Mouse (Mus musculus) gastrocnemius, postnatal 14 days (tissue): ENCODE measurements around the gene Iqcf5. TPM values are rescaled to one million over a fixed set of nuclear protein-coding genes. Genes with fewer than 3 reads are reported as not detected.

ENCODE experiments used
- DNase-seq: peaks from one replicate; pipeline ENCODE4 v3.0.0; 2021; ENCODE audit warnings: mixed read lengths
- intact Hi-C: fragments of 180-260 bp; cut with DNase I; formaldehyde crosslinking; loops from one replicate; pipeline ENCODE4 v1.15.1; 2025; ENCODE audit warnings: low total_unique reads
- total RNA-seq, 2 experiments: library from RNA; stranded (reverse); gene quantifications; 2 replicates each; pipeline ENCODE4 v1.2.3; 2021

The Iqcf5 gene
- total RNA-seq, 2 experiments from 2014 or later, result not detected

DNA sequence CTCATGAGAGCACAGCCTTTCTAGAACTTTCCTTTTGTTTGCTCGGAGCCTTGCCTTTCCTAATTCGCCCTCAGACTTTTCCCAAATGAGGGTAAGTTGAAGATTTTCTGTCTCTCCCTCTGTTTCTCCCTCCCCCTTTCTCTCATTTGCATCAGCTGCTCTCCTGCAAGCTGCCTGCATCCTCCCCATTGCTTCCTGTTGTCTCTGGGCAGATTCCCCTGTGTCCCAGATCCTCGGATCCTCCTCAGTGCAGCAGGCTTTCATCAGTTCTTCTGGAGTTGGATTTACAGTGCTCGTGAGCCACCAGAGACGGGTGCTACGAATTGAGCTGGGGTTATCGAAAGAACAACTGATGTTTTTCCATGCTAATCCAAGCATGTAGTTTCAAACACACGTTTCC lies 49.7 kb downstream of the Iqcf5 start:
- intact Hi-C loops, result no loop called here
- no peak for DNase-seq

Other genes with a start within 250 kb of the Iqcf5 start
- gene Poc1a, start 233.5 kb upstream of the Iqcf5 start, total RNA-seq, result 1 to 10 TPM; 1.8 to 2.5 TPM
- gene Dusp7, start 145.9 kb upstream of the Iqcf5 start, total RNA-seq, result 10 to 100 TPM; 13.9 to 17.6 TPM
- 100 to 1,000 TPM; 350 to 424 TPM for gene Rpl29, start 85.1 kb upstream of the Iqcf5 start, total RNA-seq
- 10 to 100 TPM in 1 of 2 experiments, 1 to 10 TPM in 1; 8.4 to 10.9 TPM for gene Acy1, start 76.3 kb upstream of the Iqcf5 start, total RNA-seq
- 1 to 10 TPM; 4.6 to 6.5 TPM for gene Abhd14b, start 67.1 kb upstream of the Iqcf5 start, total RNA-seq
- gene Abhd14a, start 66.9 kb upstream of the Iqcf5 start, total RNA-seq, result 10 to 100 TPM; 13.3 to 16.0 TPM
- 10 to 100 TPM; 47.6 to 48.7 TPM for gene Pcbp4, start 61.3 kb upstream of the Iqcf5 start, total RNA-seq
- gene Gpr62, start 48.6 kb upstream of the Iqcf5 start, total RNA-seq, result under 1 TPM; 0.16 to 0.33 TPM
- 10 to 100 TPM; 12.6 to 18.4 TPM for gene Rrp9, start 38.6 kb upstream of the Iqcf5 start, total RNA-seq
- gene Parp3, start 37.6 kb upstream of the Iqcf5 start, total RNA-seq, result 10 to 100 TPM; 64.1 to 76.2 TPM
- gene Iqcf1, start 14.6 kb upstream of the Iqcf5 start, total RNA-seq, result not detected
- gene Iqcf3, start 47.1 kb downstream of the Iqcf5 start, total RNA-seq, result not detected
- gene Iqcf4, start 56.4 kb downstream of the Iqcf5 start, total RNA-seq, result not detected
- gene Iqcf6, start 112.0 kb downstream of the Iqcf5 start, total RNA-seq, result not detected
- gene Grm2, start 141.5 kb downstream of the Iqcf5 start, total RNA-seq, result not detected
- 10 to 100 TPM; 17.3 to 20.6 TPM for gene Tex264, start 171.4 kb downstream of the Iqcf5 start, total RNA-seq